Mouse (Mus musculus) brain, embryonic 14.5 days (tissue): ENCODE results near the gene Hip1r. TPM values are rescaled to one million over a fixed set of nuclear protein-coding genes. Genes with fewer than 3 reads are reported as not detected.
"Not testable (repeated sequence)": the region's sequence is repeated elsewhere in the genome, so short reads cannot be mapped to it uniquely, and the experiment has no call there.

ENCODE experiments used
- DNase-seq: peaks from one replicate; pipeline ENCODE4 v3.0.0-alpha.2; 2011; ENCODE audit warnings: low read depth
- CTCF ChIP-seq: fragments of 200-500 bp; IDR thresholded peaks from 2 replicates; pipeline ENCODE4 v1.5.1; 2012; ENCODE audit warnings: inconsistent platforms, mild to moderate bottlenecking, moderate library complexity, borderline replicate concordance; ENCODE audit not compliant: insufficient read depth, insufficient read length; ENCODE audit errors: extremely low read depth
- POLR2A ChIP-seq: fragments of 200-500 bp; IDR thresholded peaks from 2 replicates; pipeline ENCODE4 v1.6.1; 2012; ENCODE audit warnings: mild to moderate bottlenecking, inconsistent platforms, borderline replicate concordance; ENCODE audit not compliant: poor library complexity, insufficient read depth, insufficient read length, severe bottlenecking; ENCODE audit errors: extremely low read depth
- polyA plus RNA-seq: library from polyadenylated mRNA; depleted of rRNA; stranded (reverse); fragments of >200 nt; gene quantifications from 2 replicates; pipeline ENCODE4 v1.2.3, GENCODE M21; 2012; rRNA removed

Gene Hip1r
- polyA plus RNA-seq, 1 experiment = 23.9 TPM

- no peak for DNase-seq
- TF ChIP-seq POLR2A (no peak), CTCF (no peak)
These were observed 78.6 kb downstream of the Hip1r start for GRCm38 (mm10) chr5:124051899-124052491.

DNA sequence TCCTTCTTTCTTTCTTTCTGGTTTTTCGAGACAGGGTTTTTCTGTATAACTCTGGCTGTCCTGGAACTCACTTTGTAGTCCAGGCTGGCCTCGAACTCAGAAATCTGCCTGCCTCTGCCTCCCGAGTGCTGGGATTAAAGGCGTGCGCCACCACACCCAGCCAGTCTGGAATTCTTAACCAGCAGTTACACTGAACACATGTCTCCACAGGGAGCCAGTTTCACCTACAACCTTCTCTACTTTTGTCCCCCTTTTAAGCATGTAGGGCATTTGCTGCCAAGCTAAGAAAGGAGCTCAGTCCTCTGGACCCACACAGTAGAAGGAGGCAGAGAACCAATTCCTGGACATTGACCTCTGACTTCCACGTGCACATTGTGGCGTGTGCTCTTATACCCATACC, 79.2 kb downstream of the Hip1r start:
- not testable (repeated sequence) for DNase-seq

Other genes with a start within 250 kb of the Hip1r start
- 112 and 115 TPM in 2 replicates for gene Rsrc2, start 224.2 kb upstream of the Hip1r start, polyA plus RNA-seq
- 10.3 and 17.5 TPM in 2 replicates for gene Kntc1, start 223.9 kb upstream of the Hip1r start, polyA plus RNA-seq
- 0.07 and 0.30 TPM in 2 replicates for gene Hcar2, start 108.1 kb upstream of the Hip1r start, polyA plus RNA-seq
- 0.23 and 0.48 TPM in 2 replicates for gene Hcar1, start 93.6 kb upstream of the Hip1r start, polyA plus RNA-seq
- gene Denr, start 66.5 kb upstream of the Hip1r start, polyA plus RNA-seq = 27.8 and 37.4 TPM in 2 replicates
- 1.4 and 2.3 TPM in 2 replicates for gene Gm43518, start 46.2 kb upstream of the Hip1r start, polyA plus RNA-seq
- 6.8 and 7.1 TPM in 2 replicates for gene Ccdc62, start 42.9 kb upstream of the Hip1r start, polyA plus RNA-seq
- gene Vps37b, start 58.6 kb downstream of the Hip1r start, polyA plus RNA-seq = 79.9 and 107 TPM in 2 replicates
- 6.5 and 9.6 TPM in 2 replicates for gene Abcb9, start 122.2 kb downstream of the Hip1r start, polyA plus RNA-seq
- 38.1 and 47.2 TPM in 2 replicates for gene Ogfod2, start 138.7 kb downstream of the Hip1r start, polyA plus RNA-seq
- gene Arl6ip4, start 142.5 kb downstream of the Hip1r start, polyA plus RNA-seq = 64.5 and 67.8 TPM in 2 replicates